Mouse (Mus musculus) lung, adult 2 months (tissue): ENCODE data around the gene Tax1bp1. TPM values are rescaled to one million over a fixed set of nuclear protein-coding genes. Genes with fewer than 3 reads are reported as not detected.

ENCODE experiments used
- DNase-seq: peaks from one replicate; pipeline ENCODE4 v3.0.0; 2022
- H3K4me1 ChIP-seq: fragments of 200-500 bp; 2 replicates; pipeline ENCODE4 v1.6.1; 2011; ENCODE audit warnings: low read length; ENCODE audit not compliant: control insufficient read depth, insufficient read depth
- H3K4me3 ChIP-seq: fragments of 200-500 bp; replicated peaks from 2 replicates; pipeline ENCODE3; 2011; ENCODE audit warnings: low read depth, mild to moderate bottlenecking, control low read depth, low read length; ENCODE audit errors: extremely low read depth
- CTCF ChIP-seq: fragments of 200-500 bp; IDR thresholded peaks from 2 replicates; pipeline ENCODE4 v1.5.1; 2011; ENCODE audit warnings: mild to moderate bottlenecking, low read length, control low read depth; ENCODE audit not compliant: insufficient read depth
- POLR2A ChIP-seq: fragments of 200-500 bp; IDR thresholded peaks from 2 replicates; pipeline ENCODE4 v1.6.1; 2011; ENCODE audit warnings: low read depth, mild to moderate bottlenecking, control low read depth, low read length, borderline replicate concordance; ENCODE audit errors: extremely low read depth
- WGBS: fragments of 180-500 bp; shearing (Covaris S2); methylation state at CpG from one replicate; pipeline ENCODE4 v1.1.7; 2018; 5-methylcytosine and 5-hydroxymethylcytosine counted together
- polyA plus RNA-seq: library from polyadenylated mRNA; depleted of rRNA; stranded (reverse); fragments of >200 nt; gene quantifications from 2 replicates; pipeline ENCODE4 v1.2.3, GENCODE M21; 2012; rRNA removed

Tax1bp1 gene
- polyA plus RNA-seq, 1 experiment: 31.2 TPM

DNA sequence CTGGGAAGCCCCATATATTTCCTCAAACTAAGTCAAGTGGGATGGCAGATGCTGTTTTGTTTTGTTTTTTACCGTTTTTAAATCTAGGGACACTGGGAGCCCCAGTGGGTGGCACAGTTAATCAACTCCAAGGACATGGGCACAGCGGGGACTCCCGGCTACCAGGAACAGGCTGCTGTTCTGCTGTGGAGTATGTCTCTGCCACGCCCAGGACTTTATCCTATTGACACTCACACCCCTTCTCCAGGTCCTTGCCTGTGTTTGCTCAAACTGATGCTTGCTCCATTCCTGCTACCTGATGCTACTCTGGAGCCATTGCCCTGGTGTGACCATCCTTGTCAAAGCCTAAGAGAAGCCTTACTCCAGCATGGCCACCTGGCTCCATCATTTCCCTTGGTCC, 77.3 kb downstream of the Tax1bp1 start:
- no peak for TF ChIP-seq CTCF
- TF ChIP-seq POLR2A: no peak
- Histone ChIP-seq H3K4me3 (no peak overlapping the region), H3K4me1 (peaks cover 7% of the 10 kb centered on the region)
- 89% methylated on average over 4 of the region's 4 CpGs for WGBS
- DNase-seq: no peak

DNA sequence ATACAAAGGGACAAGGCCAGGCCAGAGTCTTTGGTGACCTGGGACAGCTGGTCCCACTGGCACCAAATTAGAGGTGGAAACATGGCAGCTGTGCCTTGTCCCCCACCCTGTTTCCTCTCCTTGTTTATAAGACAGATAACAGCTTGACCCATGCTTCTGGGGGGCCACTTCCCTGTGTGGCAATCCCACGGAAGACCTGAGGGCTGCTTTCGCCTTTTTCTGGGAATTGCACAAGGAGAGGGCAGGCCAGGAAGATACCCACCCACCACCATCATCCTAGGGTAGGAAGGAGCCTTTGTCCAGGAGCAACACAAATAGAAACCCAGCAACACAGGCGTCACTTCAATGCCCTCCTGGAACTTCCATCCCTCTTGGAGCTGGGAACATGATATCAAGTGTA, 78.9 kb downstream of the Tax1bp1 start:
- DNase-seq: no peak
- 54% methylated on average over 3 of the region's 3 CpGs for WGBS
- no peak for TF ChIP-seq POLR2A
- TF ChIP-seq CTCF: no peak
- Histone ChIP-seq H3K4me3 (no peak overlapping the region), H3K4me1 (peaks cover 12% of the 10 kb centered on the region)

DNA sequence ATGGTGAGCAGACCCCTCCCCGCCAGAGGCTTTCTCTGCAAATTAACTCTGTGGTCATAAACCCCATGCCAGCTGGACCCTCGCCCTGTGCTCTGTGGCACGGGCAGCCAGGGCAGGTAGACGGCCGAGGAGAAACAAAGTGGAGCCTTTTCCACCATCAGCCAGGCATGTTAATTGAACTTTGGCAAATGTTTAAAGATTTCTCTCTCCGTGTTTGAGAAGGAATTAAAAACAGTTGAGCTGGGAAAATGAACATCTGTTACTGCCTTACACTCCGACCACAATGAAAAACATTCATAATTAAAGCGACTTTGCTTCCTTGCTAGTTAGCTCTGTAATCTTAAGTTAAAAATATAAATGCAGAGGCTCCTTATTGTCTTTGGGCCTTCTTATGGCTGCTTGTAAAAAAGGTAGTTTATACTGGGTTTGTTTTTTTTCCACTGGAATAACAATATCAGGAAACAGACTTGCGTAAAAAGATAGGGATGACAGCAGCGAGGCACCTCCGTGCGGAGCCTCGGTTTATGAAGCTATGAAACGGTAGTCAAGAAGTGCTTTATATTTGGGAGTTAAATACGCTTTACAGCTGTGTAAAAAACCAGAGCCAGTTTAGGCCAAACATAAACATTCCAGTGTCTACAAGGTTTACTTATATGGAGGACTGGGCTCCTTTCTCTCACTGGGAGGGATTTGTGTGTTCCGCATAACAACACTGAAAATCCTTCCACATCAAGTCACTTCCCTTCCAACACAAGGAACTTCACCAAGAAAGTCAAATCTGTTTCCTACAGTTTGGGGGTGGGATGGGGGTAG, 81.7 kb downstream of the Tax1bp1 start:
- 53% methylated on average over 16 of the region's 16 CpGs for WGBS
- DNase-seq: no peak
- H3K4me1 ChIP-seq: peaks cover 12% of the 10 kb centered on the region
- no peak overlapping the region for H3K4me3 ChIP-seq
- TF ChIP-seq POLR2A: no peak
- TF ChIP-seq CTCF: no peak

DNA sequence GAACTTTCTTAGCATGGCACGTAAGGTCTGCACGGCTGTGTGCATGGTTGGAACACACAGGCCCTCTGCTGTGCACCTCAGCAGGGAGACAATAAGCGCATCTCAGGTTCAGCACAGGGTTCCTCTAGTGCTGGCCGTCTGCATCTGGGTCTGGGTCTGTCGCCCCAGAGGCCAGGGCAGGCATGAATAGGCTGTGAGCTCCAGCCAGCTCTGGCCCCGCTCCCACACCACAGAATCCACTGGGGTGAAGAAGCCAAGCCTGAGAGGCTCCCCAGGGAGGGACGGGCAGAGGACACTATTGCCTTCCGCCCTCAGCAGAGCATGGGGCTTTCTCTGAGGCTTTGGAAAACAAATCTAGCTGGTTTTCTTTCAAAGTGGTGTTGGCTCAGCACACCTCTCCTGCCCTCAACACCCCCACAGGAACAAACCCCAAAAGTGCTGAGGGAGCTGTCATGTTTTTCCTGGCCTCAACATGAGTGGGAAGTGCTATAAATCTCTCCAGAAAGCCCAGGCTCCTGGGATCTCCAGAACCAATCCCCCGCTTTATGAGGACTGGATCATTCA, 82.6 kb downstream of the Tax1bp1 start:
- H3K4me1 ChIP-seq: peaks cover 12% of the 10 kb centered on the region
- 62% methylated on average over 9 of the region's 9 CpGs for WGBS
- DNase-seq: no peak
- H3K4me3 ChIP-seq: no peak overlapping the region
- TF ChIP-seq CTCF (no peak), POLR2A (no peak)

DNA sequence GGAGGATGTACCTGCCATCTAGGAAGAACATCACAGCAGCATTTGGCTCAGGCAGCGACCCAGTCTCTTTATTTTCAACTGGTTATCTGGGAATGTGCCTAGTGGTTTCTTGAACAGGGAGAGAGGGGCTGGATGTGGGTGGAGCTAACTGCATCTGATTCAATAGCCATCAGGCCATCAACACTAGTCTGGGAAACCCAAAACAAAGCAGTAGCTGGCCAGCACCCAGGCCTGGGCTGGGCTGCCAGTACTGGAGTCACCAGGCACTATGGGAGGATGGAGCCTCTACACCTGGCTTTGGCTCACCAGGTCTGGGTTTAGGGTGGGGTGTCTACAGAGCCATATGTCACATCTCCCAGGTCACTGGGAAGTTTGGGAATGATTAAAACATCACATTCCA, 83.2 kb downstream of the Tax1bp1 start:
- Histone ChIP-seq H3K4me3 (no peak overlapping the region), H3K4me1 (peaks cover 12% of the 10 kb centered on the region)
- no peak for TF ChIP-seq POLR2A
- no peak for TF ChIP-seq CTCF
- 73% methylated on average over 1 of the region's 1 CpGs for WGBS
- DNase-seq: no peak

DNA sequence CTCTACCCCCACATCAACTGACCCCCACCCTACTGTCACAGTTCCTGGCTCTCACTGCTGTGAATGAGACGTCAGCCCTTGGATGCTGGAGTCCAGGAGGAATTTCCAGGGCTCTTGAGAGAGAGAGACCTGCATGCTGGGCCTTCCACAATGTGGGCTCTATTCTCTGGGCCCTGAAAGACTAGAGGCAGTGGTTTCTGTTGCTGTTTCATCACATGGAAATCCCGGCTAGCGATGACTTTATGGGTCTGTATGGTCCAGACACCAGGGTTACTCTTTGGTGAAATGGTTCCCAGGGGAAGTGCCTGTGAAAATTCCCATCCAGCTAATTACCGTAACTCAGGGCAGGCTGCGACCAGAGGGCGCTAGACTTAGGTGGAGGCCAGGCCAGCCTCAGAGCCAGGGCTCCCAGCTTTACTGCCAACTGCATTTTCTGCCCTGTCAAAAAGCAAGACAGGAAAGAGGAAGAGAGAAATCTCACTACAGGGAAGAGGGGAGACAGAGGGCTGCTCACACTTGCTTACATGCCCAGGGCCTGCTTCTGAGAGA, 83.8 kb downstream of the Tax1bp1 start:
- no peak for DNase-seq
- Histone ChIP-seq H3K4me3 (no peak overlapping the region), H3K4me1 (peaks cover 12% of the 10 kb centered on the region)
- 59% methylated on average over 6 of the region's 6 CpGs for whole genome bisulfite sequencing
- peak; percentile 25; the same call in 1 of the 2 replicates for TF ChIP-seq CTCF
- no peak for TF ChIP-seq POLR2A

DNA sequence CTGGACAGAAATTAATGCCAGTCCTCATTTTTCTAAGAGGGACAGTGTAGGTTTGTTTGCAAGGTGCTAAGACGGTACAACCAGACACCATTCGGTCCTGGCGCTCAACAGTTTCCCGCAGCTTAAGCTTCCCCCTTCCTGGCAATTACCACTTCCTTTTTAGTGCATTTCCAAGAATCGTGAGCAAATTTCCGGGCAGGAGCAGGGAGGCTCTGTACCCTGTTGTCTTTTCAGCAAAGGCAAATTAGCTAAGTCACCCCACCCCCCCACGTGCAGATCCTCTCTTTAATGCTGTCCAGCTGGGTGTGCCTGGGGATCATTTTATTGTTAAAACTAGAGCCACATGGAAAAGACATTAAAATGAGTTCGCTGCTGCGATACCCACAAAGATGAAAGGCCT, 88.7 kb downstream of the Tax1bp1 start:
- peak; percentile 47; the same call in 1 of the 2 replicates for TF ChIP-seq POLR2A
- TF ChIP-seq CTCF: no peak
- Histone ChIP-seq H3K4me1 (no peaks in the 10 kb centered on the region), H3K4me3 (no peak overlapping the region)
- peak; percentile 21 for DNase-seq
- 30% methylated on average over 9 of the region's 9 CpGs for WGBS

DNA sequence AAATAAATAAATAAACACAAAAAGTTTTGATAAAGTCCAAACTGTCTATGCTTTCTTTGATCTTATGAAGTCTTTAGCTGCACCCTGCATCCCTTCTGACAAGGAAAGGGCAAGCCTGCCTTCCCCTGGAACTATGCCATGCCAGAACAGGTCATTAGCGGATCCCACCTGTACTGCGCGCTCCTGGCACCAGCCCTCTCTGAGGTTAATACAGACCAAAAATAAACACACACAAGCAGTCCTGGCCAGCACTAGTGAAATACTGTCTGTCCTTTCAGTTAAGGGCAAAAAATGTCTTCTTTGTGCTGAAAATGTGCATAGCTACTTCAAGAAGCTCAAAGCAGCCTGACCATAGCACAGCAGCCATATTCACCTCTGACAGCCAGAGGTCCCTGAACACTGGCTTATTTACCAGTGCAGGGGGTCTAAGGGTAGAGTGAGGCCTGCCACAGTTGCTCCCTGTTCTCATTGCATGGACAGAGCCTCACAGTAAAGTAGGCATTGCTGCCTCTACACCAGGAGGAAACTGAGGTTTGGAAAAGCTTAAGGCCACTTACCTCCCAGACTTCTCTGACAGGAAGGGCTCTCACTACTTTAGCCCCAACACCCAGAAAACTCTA, 91.8 kb downstream of the Tax1bp1 start:
- H3K4me3 ChIP-seq: no peak overlapping the region
- TF ChIP-seq CTCF (no peak), POLR2A (no peak)
- H3K4me1 ChIP-seq: no peaks in the 10 kb centered on the region
- no peak for DNase-seq
- WGBS: 80% methylated on average over 3 of the region's 3 CpGs

Other genes with a start within 250 kb of the Tax1bp1 start
- 28.1 and 37.5 TPM in 2 replicates for gene Hibadh, start 73.3 kb upstream of the Tax1bp1 start, polyA plus RNA-seq